Mouse (Mus musculus): ENCODE measurements around the gene Fam163b. TPM values are rescaled to one million over a fixed set of nuclear protein-coding genes. Genes with fewer than 3 reads are reported as not detected.

Gene Fam163b
- polyA plus RNA-seq, 1 experiment from 2014 or later = 0.10 TPM

DNA sequence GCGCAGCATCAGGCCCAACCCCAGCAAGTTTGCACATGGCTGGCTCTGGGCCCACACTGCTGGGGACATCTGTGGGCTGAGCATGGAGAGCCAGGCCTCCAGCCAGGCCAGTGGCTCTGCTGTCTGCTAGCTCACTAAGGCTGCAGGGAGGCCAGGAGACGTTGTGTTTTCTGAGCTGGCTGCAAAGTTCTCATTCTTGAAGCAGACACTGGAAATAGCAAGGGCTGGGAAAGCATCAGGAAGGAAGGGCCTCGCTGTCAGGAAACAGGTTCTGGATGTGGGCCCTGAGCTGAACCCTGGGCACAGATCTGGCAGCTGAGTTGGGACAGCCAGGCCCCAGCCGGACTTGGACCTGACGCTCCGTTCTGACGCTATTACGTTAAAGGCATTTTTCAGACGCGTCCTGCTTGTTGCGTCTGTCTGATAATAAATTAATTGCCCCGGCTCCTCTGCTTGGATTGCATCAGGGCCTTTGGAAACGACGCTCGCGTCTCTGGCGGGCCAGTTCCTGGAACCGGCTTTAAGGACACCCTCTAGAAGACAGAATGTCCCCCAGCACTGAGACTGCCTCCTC lies 54.1 kb downstream of the Fam163b start:
- no peaks in the 10 kb centered on the region for H3K27me3 ChIP-seq (replicated peaks; ENCODE audit: control insufficient read depth, insufficient read depth, low read length)
- H3K27ac ChIP-seq (ENCODE audit: low read depth, low read length) = peak overlapping the region; percentile 50; the same call in 1 of the 2 replicates
- 32% methylated on average over 18 of the region's 18 CpGs for WGBS
- no peak overlapping the region for H3K4me3 ChIP-seq (ENCODE audit: low read depth, low read length)
- no peak overlapping the region for H3K9ac ChIP-seq (ENCODE audit: low read depth, low read length)
- no peaks in the 10 kb centered on the region for H3K36me3 ChIP-seq (ENCODE audit: control insufficient read depth, insufficient read depth)
- no peak overlapping the region for H3K4me2 ChIP-seq (replicated peaks; ENCODE audit: low read depth)
- no peaks in the 10 kb centered on the region for H3K4me1 ChIP-seq (replicated peaks; ENCODE audit: control insufficient read depth, insufficient read depth, low read length)
- ATAC-seq = 0 out of 2 replicates have a peak, but pooled peaks have one; percentile 43
- H3K9me3 ChIP-seq (ENCODE audit: control insufficient read depth) = no peaks in the 10 kb centered on the region
- TF ChIP-seq CTCF (IDR thresholded peaks at IDR 0.05; ENCODE audit: low read depth) = no peak

DNA sequence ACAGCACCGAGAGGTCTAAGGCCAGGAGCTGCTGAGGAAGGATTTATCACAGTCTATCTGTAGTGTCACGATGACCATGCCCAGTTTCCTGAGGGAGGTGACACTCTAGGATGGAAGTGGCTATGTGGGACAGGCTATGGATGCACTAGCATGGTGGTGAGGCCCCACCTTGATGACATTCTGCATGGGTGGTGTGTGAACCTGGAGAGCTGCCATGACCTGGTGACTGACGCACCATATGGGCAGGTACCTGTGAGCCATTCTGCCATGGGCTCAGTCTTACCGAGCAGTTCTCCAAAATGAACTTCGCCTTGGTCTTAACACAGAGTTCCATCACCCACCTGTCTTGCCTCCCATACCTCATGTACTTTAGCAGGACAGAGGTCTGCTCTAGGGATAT lies 54.7 kb downstream of the Fam163b start:
- no peaks in the 10 kb centered on the region for H3K9me3 ChIP-seq (ENCODE audit: control insufficient read depth)
- H3K36me3 ChIP-seq (ENCODE audit: control insufficient read depth, insufficient read depth) = no peaks in the 10 kb centered on the region
- WGBS = 78% methylated on average over 5 of the region's 5 CpGs
- H3K27me3 ChIP-seq (replicated peaks; ENCODE audit: control insufficient read depth, insufficient read depth, low read length) = no peaks in the 10 kb centered on the region
- 0 out of 2 replicates have a peak, but pooled peaks have one; percentile 10 for ATAC-seq
- H3K4me3 ChIP-seq (ENCODE audit: low read depth, low read length) = no peak overlapping the region
- no peak overlapping the region for H3K27ac ChIP-seq (ENCODE audit: low read depth, low read length)
- H3K4me2 ChIP-seq (replicated peaks; ENCODE audit: low read depth) = no peak overlapping the region
- no peak for TF ChIP-seq CTCF (IDR thresholded peaks at IDR 0.05; ENCODE audit: low read depth)
- H3K9ac ChIP-seq (ENCODE audit: low read depth, low read length) = no peak overlapping the region
- H3K4me1 ChIP-seq (replicated peaks; ENCODE audit: control insufficient read depth, insufficient read depth, low read length) = no peaks in the 10 kb centered on the region

DNA sequence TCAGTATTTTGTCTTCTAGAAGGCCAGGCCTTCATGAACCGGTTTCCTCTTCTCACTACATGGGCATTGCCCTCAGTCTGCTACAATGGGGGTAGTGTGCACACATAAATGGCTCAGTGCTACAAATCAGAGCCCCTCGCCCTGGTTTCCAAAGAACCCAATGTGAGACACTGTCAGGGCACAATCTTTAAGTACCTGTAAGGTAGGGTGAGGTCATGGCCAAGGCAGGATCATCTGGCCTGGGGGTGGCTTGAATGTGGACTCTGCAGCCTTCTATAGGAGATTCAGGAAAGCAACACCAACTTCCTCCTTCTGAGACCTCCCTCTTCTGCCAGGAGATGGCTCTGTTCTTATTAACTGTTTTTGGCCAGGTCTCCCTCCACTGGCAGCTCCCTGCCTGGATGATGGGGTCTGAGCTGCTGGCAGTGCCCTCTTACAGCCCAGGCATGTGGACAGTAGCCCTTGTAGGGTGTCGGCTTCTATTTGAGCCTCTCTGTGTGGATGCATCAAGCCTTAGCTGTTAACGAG lies 55.7 kb downstream of the Fam163b start:
- H3K4me2 ChIP-seq (replicated peaks; ENCODE audit: low read depth) = no peak overlapping the region
- H3K4me1 ChIP-seq (replicated peaks; ENCODE audit: control insufficient read depth, insufficient read depth, low read length) = no peaks in the 10 kb centered on the region
- no peaks in the 10 kb centered on the region for H3K36me3 ChIP-seq (ENCODE audit: control insufficient read depth, insufficient read depth)
- H3K4me3 ChIP-seq (ENCODE audit: low read depth, low read length) = no peak overlapping the region
- H3K27me3 ChIP-seq (replicated peaks; ENCODE audit: control insufficient read depth, insufficient read depth, low read length) = no peaks in the 10 kb centered on the region
- no peak for TF ChIP-seq CTCF (IDR thresholded peaks at IDR 0.05; ENCODE audit: low read depth)
- H3K9ac ChIP-seq (ENCODE audit: low read depth, low read length) = no peak overlapping the region
- no peak for ATAC-seq
- 69% methylated on average over 4 of the region's 4 CpGs for WGBS
- no peak overlapping the region for H3K27ac ChIP-seq (ENCODE audit: low read depth, low read length)
- no peaks in the 10 kb centered on the region for H3K9me3 ChIP-seq (ENCODE audit: control insufficient read depth)

DNA sequence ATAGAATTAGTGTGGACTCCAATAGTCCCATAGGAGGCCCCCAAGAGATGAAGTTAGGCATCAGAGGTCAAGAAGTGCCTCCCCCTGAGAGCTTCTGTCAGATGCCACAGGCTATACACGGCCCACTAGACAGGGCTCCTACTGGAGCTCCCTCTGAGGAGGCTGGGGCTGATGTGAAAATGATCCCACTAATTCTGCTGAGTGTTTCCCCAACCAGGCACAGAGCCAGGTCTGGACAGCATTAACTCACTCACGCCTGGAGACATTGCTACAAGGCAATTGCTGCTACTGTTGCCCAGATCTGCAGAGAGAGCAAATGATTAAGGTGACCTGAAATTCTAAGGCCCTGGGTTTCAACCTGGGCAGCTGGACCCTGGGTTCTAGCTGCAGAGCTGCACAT lies 56.5 kb downstream of the Fam163b start:
- H3K27me3 ChIP-seq (replicated peaks; ENCODE audit: control insufficient read depth, insufficient read depth, low read length) = no peaks in the 10 kb centered on the region
- no peak for TF ChIP-seq CTCF (IDR thresholded peaks at IDR 0.05; ENCODE audit: low read depth)
- no peaks in the 10 kb centered on the region for H3K4me1 ChIP-seq (replicated peaks; ENCODE audit: control insufficient read depth, insufficient read depth, low read length)
- H3K9ac ChIP-seq (ENCODE audit: low read depth, low read length) = no peak overlapping the region
- H3K9me3 ChIP-seq (ENCODE audit: control insufficient read depth) = no peaks in the 10 kb centered on the region
- no peak overlapping the region for H3K27ac ChIP-seq (ENCODE audit: low read depth, low read length)
- no peak overlapping the region for H3K4me3 ChIP-seq (ENCODE audit: low read depth, low read length)
- no peak overlapping the region for H3K4me2 ChIP-seq (replicated peaks; ENCODE audit: low read depth)
- ATAC-seq = no peak
- WGBS = 28% methylated on average over 2 of the region's 2 CpGs
- no peaks in the 10 kb centered on the region for H3K36me3 ChIP-seq (ENCODE audit: control insufficient read depth, insufficient read depth)

DNA sequence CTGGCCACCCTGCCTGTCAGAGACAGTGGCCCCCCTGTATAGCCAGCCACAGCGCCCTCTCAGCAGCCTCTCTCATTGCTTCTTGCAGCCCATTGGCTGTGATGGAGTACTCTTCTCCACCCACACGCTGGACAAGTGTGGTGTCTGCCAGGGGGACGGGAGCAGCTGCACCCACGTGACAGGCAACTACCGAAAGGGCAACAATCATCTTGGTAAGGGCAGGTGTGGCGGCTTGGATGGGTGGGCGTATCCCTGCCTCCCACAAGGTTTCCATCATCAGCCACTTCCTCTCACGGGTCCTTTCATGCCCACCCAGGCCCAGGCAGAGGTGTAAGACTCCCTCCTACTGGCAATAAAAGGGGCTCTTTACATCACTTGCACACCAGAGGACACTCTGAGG lies 57.3 kb downstream of the Fam163b start:
- H3K4me1 ChIP-seq (replicated peaks; ENCODE audit: control insufficient read depth, insufficient read depth, low read length) = no peaks in the 10 kb centered on the region

DNA sequence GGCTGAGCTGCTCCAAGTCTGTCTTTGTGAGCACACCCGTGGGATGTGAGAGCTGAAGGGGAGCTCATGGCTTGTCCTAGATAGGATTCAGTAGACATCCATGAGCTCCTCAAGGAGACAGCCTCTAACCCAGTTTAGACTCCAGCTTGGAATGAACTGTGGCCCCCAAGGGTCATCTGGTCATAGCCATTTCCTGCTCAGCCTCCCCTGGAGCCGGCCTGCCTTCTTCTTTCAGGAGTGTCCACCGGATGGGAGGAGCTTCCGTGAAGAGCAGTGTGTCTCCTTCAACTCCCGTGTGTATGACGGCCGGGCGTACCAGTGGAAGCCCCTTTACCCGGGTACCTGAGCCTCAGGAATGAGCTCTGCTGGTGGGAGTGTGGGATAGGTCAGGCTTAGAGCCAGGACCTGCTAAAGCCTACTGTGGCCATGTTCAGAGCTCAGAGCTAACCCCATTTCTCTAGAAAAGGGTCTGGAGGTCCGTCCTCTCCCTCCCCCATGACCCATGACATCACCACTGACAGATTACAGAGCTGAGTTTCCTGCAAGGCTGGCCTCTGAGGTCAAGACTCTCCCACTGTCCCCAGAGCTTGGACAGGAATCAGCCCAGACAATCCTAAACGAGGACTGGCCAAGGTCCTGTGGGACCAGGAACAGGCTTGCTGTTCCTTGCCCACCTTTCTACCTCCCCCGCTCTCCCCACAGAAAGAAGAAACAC lies 58.4 kb downstream of the Fam163b start:
- 0 out of 2 replicates have a peak, but pooled peaks cover 3% of the 10 kb centered on the region for H3K4me1 ChIP-seq (replicated peaks; ENCODE audit: control insufficient read depth, insufficient read depth, low read length)
- no peak overlapping the region for H3K4me2 ChIP-seq (replicated peaks; ENCODE audit: low read depth)
- H3K4me3 ChIP-seq (ENCODE audit: low read depth, low read length) = no peak overlapping the region
- H3K9me3 ChIP-seq (ENCODE audit: control insufficient read depth) = no peaks in the 10 kb centered on the region
- no peak for ATAC-seq
- no peaks in the 10 kb centered on the region for H3K36me3 ChIP-seq (ENCODE audit: control insufficient read depth, insufficient read depth)
- H3K27ac ChIP-seq (ENCODE audit: low read depth, low read length) = no peak overlapping the region
- TF ChIP-seq CTCF (IDR thresholded peaks at IDR 0.05; ENCODE audit: low read depth) = no peak
- H3K9ac ChIP-seq (ENCODE audit: low read depth, low read length) = no peak overlapping the region
- WGBS = 66% methylated on average over 12 of the region's 12 CpGs
- H3K27me3 ChIP-seq (replicated peaks; ENCODE audit: control insufficient read depth, insufficient read depth, low read length) = no peaks in the 10 kb centered on the region

More for the DNA sequence above, 57.3 kb downstream of the Fam163b start:
- 37% methylated on average over 8 of the region's 8 CpGs for WGBS
- H3K27ac ChIP-seq (ENCODE audit: low read depth, low read length) = no peak overlapping the region
- no peak for TF ChIP-seq CTCF (IDR thresholded peaks at IDR 0.05; ENCODE audit: low read depth)
- no peak for ATAC-seq
- no peak overlapping the region for H3K9ac ChIP-seq (ENCODE audit: low read depth, low read length)
- H3K4me3 ChIP-seq (ENCODE audit: low read depth, low read length) = no peak overlapping the region
- H3K36me3 ChIP-seq (ENCODE audit: control insufficient read depth, insufficient read depth) = no peaks in the 10 kb centered on the region
- no peaks in the 10 kb centered on the region for H3K9me3 ChIP-seq (ENCODE audit: control insufficient read depth)
- H3K4me2 ChIP-seq (replicated peaks; ENCODE audit: low read depth) = no peak overlapping the region
- no peaks in the 10 kb centered on the region for H3K27me3 ChIP-seq (replicated peaks; ENCODE audit: control insufficient read depth, insufficient read depth, low read length)

Data from intestine, postnatal 0 days (tissue).